16 mouse cellular contexts compared by ENCODE assay signal in the genomic region with DNA sequence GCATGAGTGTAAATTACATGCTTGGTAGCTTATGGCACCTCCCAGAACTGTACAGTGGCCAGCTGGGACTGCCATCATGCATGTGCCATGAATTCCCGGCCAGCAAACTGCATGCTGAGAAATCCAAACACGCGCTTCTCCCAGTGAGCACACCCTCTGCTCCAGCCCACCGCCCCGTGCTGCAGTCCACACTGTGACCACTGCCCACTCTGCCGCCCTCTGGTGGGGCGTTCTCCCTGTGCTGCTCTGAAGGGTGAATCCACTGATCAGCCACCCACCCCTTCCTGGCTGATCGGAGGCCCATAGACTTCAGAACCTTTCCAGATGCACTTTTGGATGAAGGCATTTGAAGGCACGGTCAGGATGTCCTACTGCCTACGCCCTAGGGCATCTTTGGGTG. TPM values are rescaled to one million over a fixed set of nuclear protein-coding genes. Genes with fewer than 3 reads are reported as not detected.
DNase-seq lines count a peak whose midpoint lies in the region; ATAC-seq and TF ChIP-seq lines count a peak whose summit lies in the region.
"Had no signal": no experiment of that assay in that cellular context is flagged by ENCODE, and none has a peak within 500 bp of the region (broad histone marks: within the 10 kb centered on the region; RNA-seq: fewer than 3 reads in every experiment).

No protein-coding gene starts in this region.

- peak; percentile 19 for DNase-seq in forebrain, embryonic 14.5 days (ENCODE audit: low spot score)
- DNase-seq in forebrain, embryonic 10.5 days (ENCODE audit: extremely low spot score, low spot score), result no peak
- DNase-seq in left cerebral cortex, postnatal 4 days, result peak; percentile 49
- DNase-seq in left cerebral cortex, adult 9 months (ENCODE audit: low spot score in 2 of 2), result no peak
- DNase-seq in A20 (ENCODE audit: low read depth, low spot score) (peak; percentile 81), MEL (ENCODE audit: low read depth, low spot score) (no peak)
- no peak for DNase-seq in urinary bladder, postnatal 25 days (ENCODE audit: low spot score)
- no peak for DNase-seq in lung, postnatal 25 days (ENCODE audit: low spot score)
- DNase-seq: heart, postnatal 36 days; spleen, adult 18-20 months had no signal

- no peak overlapping the region for H3K4me2 ChIP-seq in forebrain, embryonic 14.5 days (ENCODE audit: low read length)
- H3K4me2 ChIP-seq: embryonic facial prominence, embryonic 15.5 days; midbrain, embryonic 13.5 days had no signal

- no peak for TF ChIP-seq POLR2A in MEL (IDR thresholded peaks at IDR 0.05; ENCODE audit: control insufficient read depth in 1 of 2, insufficient read depth in 1 of 2, low read depth in 1 of 2, low read length in 2 of 2, poor library complexity in 1 of 2)

- intact Hi-C loops in left cerebral cortex, postnatal 4 days (cut with DNase I), result no loop called here

- TF ChIP-seq RAD21 in MEL (IDR thresholded peaks at IDR 0.05; ENCODE audit: low read depth, low read length), result no peak

- H3K27ac ChIP-seq in forebrain, embryonic 14.5 days (ENCODE audit: low read depth, low read length), result no peak overlapping the region
- no peak overlapping the region for H3K27ac ChIP-seq in forebrain, embryonic 10.5 days
- no peak overlapping the region for H3K27ac ChIP-seq in MEL (ENCODE audit: control insufficient read depth, low read depth, low read length)
- H3K27ac ChIP-seq: embryonic facial prominence, embryonic 15.5 days; midbrain, embryonic 13.5 days had no signal

- H3K9me3 ChIP-seq in forebrain, embryonic 14.5 days (replicated peaks; ENCODE audit: control insufficient read depth, low read length), result no peaks in the 10 kb centered on the region
- no peaks in the 10 kb centered on the region for H3K9me3 ChIP-seq in forebrain, embryonic 10.5 days
- no peaks in the 10 kb centered on the region for H3K9me3 ChIP-seq in MEL (replicated peaks; ENCODE audit: insufficient read depth, low read length)
- H3K9me3 ChIP-seq: embryonic facial prominence, embryonic 15.5 days; midbrain, embryonic 13.5 days had no signal

- no peaks in the 10 kb centered on the region for H3K27me3 ChIP-seq in forebrain, embryonic 14.5 days (replicated peaks; ENCODE audit: control insufficient read depth, insufficient read depth, low read length)
- H3K27me3 ChIP-seq in forebrain, embryonic 10.5 days (ENCODE audit: poor library complexity, severe bottlenecking), result no peaks in the 10 kb centered on the region
- H3K27me3 ChIP-seq in MEL (ENCODE audit: control insufficient read depth in 1 of 2, insufficient read depth in 2 of 2, low read length in 2 of 2), result no peaks in the 10 kb centered on the region
- H3K27me3 ChIP-seq: embryonic facial prominence, embryonic 15.5 days; midbrain, embryonic 13.5 days had no signal

- no peak overlapping the region for H3K4me3 ChIP-seq in forebrain, embryonic 14.5 days (ENCODE audit: low read depth, low read length)
- H3K4me3 ChIP-seq in forebrain, embryonic 10.5 days, result no peak overlapping the region
- no peak overlapping the region for H3K4me3 ChIP-seq in MEL (ENCODE audit: control insufficient read depth in 1 of 2, insufficient read depth in 1 of 2, low read depth in 2 of 2, low read length in 2 of 2)
- H3K4me3 ChIP-seq: embryonic facial prominence, embryonic 15.5 days; midbrain, embryonic 13.5 days had no signal

- H3K9ac ChIP-seq in forebrain, embryonic 14.5 days (ENCODE audit: low read length), result no peak overlapping the region
- no peak overlapping the region for H3K9ac ChIP-seq in MEL (ENCODE audit: control insufficient read depth, low read depth, low read length, poor library complexity, severe bottlenecking)
- H3K9ac ChIP-seq: embryonic facial prominence, embryonic 15.5 days; midbrain, embryonic 13.5 days had no signal

- no peaks in the 10 kb centered on the region for H3K36me3 ChIP-seq in forebrain, embryonic 14.5 days (ENCODE audit: control insufficient read depth, insufficient read depth, low read length)
- no peaks in the 10 kb centered on the region for H3K36me3 ChIP-seq in forebrain, embryonic 10.5 days (replicated peaks)
- no peaks in the 10 kb centered on the region for H3K36me3 ChIP-seq in MEL (ENCODE audit: control insufficient read depth in 1 of 2, insufficient read depth in 2 of 2, low read length in 2 of 2)
- H3K36me3 ChIP-seq: embryonic facial prominence, embryonic 15.5 days; midbrain, embryonic 13.5 days had no signal

- ATAC-seq in forebrain, embryonic 14.5 days, result 0 out of 2 replicates have a peak, but pooled peaks have one; percentile 35
- ATAC-seq: intestine, postnatal 0 days; midbrain, embryonic 13.5 days had no signal

- 85% methylated on average over 10 of the region's 10 CpGs for WGBS in forebrain, embryonic 14.5 days
- 81% methylated on average over 10 of the region's 10 CpGs for WGBS in forebrain, embryonic 10.5 days

- peak in 2 of 3 experiments; percentile 3 to 27; a peak in 2 of 6 replicates for TF ChIP-seq CTCF in MEL (IDR thresholded peaks at IDR 0.05 in 2 of 3, conservative IDR thresholded peaks at IDR 0.05 in 1 of 3; ENCODE audit: control insufficient read depth in 1 of 3, insufficient read depth in 1 of 3, low read depth in 2 of 3, low read length in 3 of 3, poor library complexity in 1 of 3, severe bottlenecking in 1 of 3)

- no peaks in the 10 kb centered on the region for H3K79me2 ChIP-seq in MEL (ENCODE audit: control insufficient read depth, insufficient read depth, low read length, poor library complexity)

- H3K4me1 ChIP-seq in forebrain, embryonic 14.5 days (ENCODE audit: control insufficient read depth, insufficient read depth, low read length), result no peaks in the 10 kb centered on the region
- H3K4me1 ChIP-seq in forebrain, embryonic 10.5 days, result no peaks in the 10 kb centered on the region
- H3K4me1 ChIP-seq in MEL (ENCODE audit: control insufficient read depth in 1 of 2, insufficient read depth in 2 of 2, low read length in 2 of 2), result no peaks in the 10 kb centered on the region
- H3K4me1 ChIP-seq: embryonic facial prominence, embryonic 15.5 days; midbrain, embryonic 13.5 days had no signal

- TF ChIP-seq EP300 in MEL (IDR thresholded peaks at IDR 0.05; ENCODE audit: low read depth in 1 of 2, low read length in 2 of 2), result no peak

TF ChIP-seq in MEL, 35 proteins besides CTCF, POLR2A, EP300 and RAD21:
- TF ChIP-seq POLR2AphosphoS5 (IDR thresholded peaks at IDR 0.05; ENCODE audit: borderline replicate concordance, low read depth, low read length), result no peak
- no peak for TF ChIP-seq HCFC1 (IDR thresholded peaks at IDR 0.05; ENCODE audit: low read depth, low read length)
- TF ChIP-seq CHD1 (IDR thresholded peaks at IDR 0.05; ENCODE audit: low read depth, low read length), result no peak
- TF ChIP-seq ETS1 (IDR thresholded peaks at IDR 0.05; ENCODE audit: low read depth, low read length), result no peak
- no peak for TF ChIP-seq JUND (IDR thresholded peaks at IDR 0.05; ENCODE audit: low read depth, low read length)
- TF ChIP-seq MAZ (IDR thresholded peaks at IDR 0.05; ENCODE audit: low read depth, low read length), result no peak
- no peak for TF ChIP-seq MAX (IDR thresholded peaks at IDR 0.05; ENCODE audit: low read length)
- TF ChIP-seq MAFK (IDR thresholded peaks at IDR 0.05; ENCODE audit: borderline replicate concordance, low read depth, low read length), result no peak
- TF ChIP-seq BHLHE40 (IDR thresholded peaks at IDR 0.05; ENCODE audit: borderline replicate concordance, low read depth, low read length), result no peak
- TF ChIP-seq MYC (IDR thresholded peaks at IDR 0.05; ENCODE audit: low read depth, low read length), result no peak
- no peak for TF ChIP-seq KAT2A (conservative IDR thresholded peaks at IDR 0.05; ENCODE audit: low read depth, low read length)
- no peak for TF ChIP-seq E2F4 (IDR thresholded peaks at IDR 0.05; ENCODE audit: borderline replicate concordance, low read depth, low read length)
- no peak for TF ChIP-seq POLR2AphosphoS2 (IDR thresholded peaks at IDR 0.05; ENCODE audit: low read length)
- no peak for TF ChIP-seq TAL1 (IDR thresholded peaks at IDR 0.05; ENCODE audit: low read length)
- TF ChIP-seq CHD2 (IDR thresholded peaks at IDR 0.05; ENCODE audit: low read length), result no peak
- TF ChIP-seq NRF1 (IDR thresholded peaks at IDR 0.05; ENCODE audit: insufficient read depth, low read depth, low read length, poor library complexity, severe bottlenecking), result no peak
- TF ChIP-seq GATA1 (IDR thresholded peaks at IDR 0.05; ENCODE audit: low read depth, low read length), result no peak
- TF ChIP-seq TBP (IDR thresholded peaks at IDR 0.05; ENCODE audit: low read depth, low read length), result no peak
- TF ChIP-seq USF2 (IDR thresholded peaks at IDR 0.05; ENCODE audit: borderline replicate concordance in 1 of 2, insufficient read depth in 1 of 2, low read depth in 1 of 2, low read length in 2 of 2), result no peak

RNA-seq across cellular contexts. Expression of gene Gpr12, which starts 44.6 kb away (rescaled TPM):
- 13.3 and 20.3 TPM in 2 replicates for polyA plus RNA-seq in forebrain, embryonic 14.5 days (2014; fragmentation: Nextera tagmentation; extraction: Ambion mirVana)
- 0.07 and 0.15 TPM in 2 replicates for polyA plus RNA-seq in forebrain, embryonic 10.5 days (2016; fragmentation: Nextera tagmentation; extraction: Ambion mirVana)
- total RNA-seq in left cerebral cortex, postnatal 4 days (2021), result 10 to 100 TPM; 53.2 to 57.0 TPM
- not detected in 2 replicates for total RNA-seq in MEL (2012; rRNA removed)
- not detected for polyA plus RNA-seq in MEL (2012; ENCODE audit: insufficient read depth in 1 of 2, insufficient read length in 2 of 2, low read depth in 1 of 2, low replicate concordance in 2 of 2, missing spikeins in 1 of 2)
- total RNA-seq: heart, adult 8-10 months; heart, postnatal 36 days; neutrophil, adult 5-6 weeks had no signal
- polyA plus RNA-seq: intestine, postnatal 0 days; testis, adult 2 months had no signal

Comparison
In these comparisons a context has a peak if more than half of its experiments do, and no peak if none do; other contexts are left out.
1. DNase-seq: peak in forebrain, embryonic 14.5 days (single experiment), left cerebral cortex, postnatal 4 days (single experiment) and A20 (single experiment); none in forebrain, embryonic 10.5 days (single experiment), left cerebral cortex, adult 9 months (0 of 2), MEL (single experiment), urinary bladder, postnatal 25 days (single experiment) and lung, postnatal 25 days (single experiment).
2. RNA of gene Gpr12, which starts 44.6 kb away (polyA plus RNA-seq): 13.3 to 20.3 TPM in forebrain, embryonic 14.5 days; 0.07 to 0.15 TPM in forebrain, embryonic 10.5 days and not detected in MEL; every median in the first group is over 10 times any median in the second.